Mouse (Mus musculus): ENCODE data around the gene Scn11a. TPM values are rescaled to one million over a fixed set of nuclear protein-coding genes. Genes with fewer than 3 reads are reported as not detected.

Scn11a gene
- total RNA-seq (2023) = not detected

GRCm38 (mm10) chr9:119825297-119825696, at the start of gene Scn11a:
Gene Scn11a (minus strand): TSS chr9:119825456.

GRCm38 (mm10) chr9:119719222-119719621, 106.0 kb downstream of the Scn11a start, which contains the start of gene Scn10a:
Gene Scn10a (minus strand): TSS chr9:119719322.

Other genes with a start within 250 kb of the Scn11a start
- 0.06 TPM for gene Scn5a, start 246.4 kb downstream of the Scn11a start, total RNA-seq (2023)
- gene Scn10a, start 106.1 kb downstream of the Scn11a start, total RNA-seq (2023) = not detected
- gene Wdr48, start 69.4 kb upstream of the Scn11a start, total RNA-seq (2023) = 79.9 TPM
- 2.1 TPM for gene Gorasp1, start 112.1 kb upstream of the Scn11a start, total RNA-seq (2023)
- not detected for gene Ttc21a, start 112.2 kb upstream of the Scn11a start, total RNA-seq (2023)
- gene Csrnp1, start 159.2 kb upstream of the Scn11a start, total RNA-seq (2023) = 137 TPM
- not detected for gene Xirp1, start 198.1 kb upstream of the Scn11a start, total RNA-seq (2023)
- gene Cx3cr1, start 244.4 kb upstream of the Scn11a start, total RNA-seq (2023) = 0.73 TPM

Measured in CD8-positive naive resting alpha-beta T cell, adult 57 days (primary cell).